Mouse (Mus musculus) myocyte (in vitro differentiated cells): ENCODE measurements around the gene Itga8. TPM values are rescaled to one million over a fixed set of nuclear protein-coding genes. Genes with fewer than 3 reads are reported as not detected.

ENCODE experiments used
- H3K27me3 ChIP-seq: one replicate; pipeline ENCODE4 v1.6.1; 2011; ENCODE audit not compliant: control insufficient read depth, insufficient read depth, insufficient read length
- H3K36me3 ChIP-seq: one replicate; pipeline ENCODE4 v1.6.1; 2011; ENCODE audit not compliant: control insufficient read depth, insufficient read depth
- H3K4me2 ChIP-seq: one replicate; pipeline ENCODE4 v1.6.1; 2011; ENCODE audit warnings: low read depth, control low read depth
- H3K4me3 ChIP-seq: one replicate; pipeline ENCODE4 v1.5.1; 2011; ENCODE audit warnings: mild to moderate bottlenecking, control low read depth, moderate library complexity
- H3K79me2 ChIP-seq: one replicate; pipeline ENCODE4 v1.6.1; 2011; ENCODE audit not compliant: control insufficient read depth, insufficient read depth
- H3ac ChIP-seq: one replicate; pipeline ENCODE4 v1.6.1; 2011; ENCODE audit not compliant: control insufficient read depth, insufficient read length
- CEBPB ChIP-seq: IDR thresholded peaks from 2 replicates; pipeline ENCODE4 v1.6.1; 2011; ENCODE audit warnings: mild to moderate bottlenecking, moderate library complexity; ENCODE audit not compliant: poor library complexity, insufficient read depth, severe bottlenecking
- E2F4 ChIP-seq: IDR thresholded peaks from one replicate; pipeline ENCODE4 v1.6.1; 2011; ENCODE audit warnings: mild to moderate bottlenecking, control low read depth, moderate library complexity; ENCODE audit not compliant: insufficient read depth
- MAX ChIP-seq: IDR thresholded peaks from one replicate; pipeline ENCODE4 v1.6.1; 2011; ENCODE audit warnings: low read depth, mild to moderate bottlenecking, control low read depth
- MYOD1 ChIP-seq, 3 experiments: IDR thresholded peaks; one replicate each; pipeline ENCODE4 v1.6.1; 2011; ENCODE audit warnings: control low read depth in 2 of 3, low read depth in 2 of 3, mild to moderate bottlenecking in 2 of 3, moderate library complexity in 1 of 3; ENCODE audit not compliant: insufficient read length in 2 of 3, control insufficient read depth in 1 of 3
- MYOG ChIP-seq, 3 experiments: IDR thresholded peaks; one replicate each; pipeline ENCODE4 v1.6.1; 2011; ENCODE audit warnings: control low read depth in 2 of 3, low read depth in 2 of 3, mild to moderate bottlenecking in 2 of 3; ENCODE audit not compliant: insufficient read length in 2 of 3, control insufficient read depth in 1 of 3, insufficient read depth in 1 of 3
- POLR2A ChIP-seq: IDR thresholded peaks from one replicate; pipeline ENCODE4 v1.6.1; 2011; ENCODE audit warnings: low read depth, mild to moderate bottlenecking, control low read depth, moderate library complexity; ENCODE audit not compliant: insufficient read length
- POLR2AphosphoS2 ChIP-seq: IDR thresholded peaks from one replicate; pipeline ENCODE4 v1.6.1; 2011; ENCODE audit warnings: low read depth, control low read depth; ENCODE audit not compliant: insufficient read length
- REST ChIP-seq: IDR thresholded peaks from one replicate; pipeline ENCODE4 v1.6.1; 2011; ENCODE audit warnings: mild to moderate bottlenecking, control low read depth, moderate library complexity; ENCODE audit not compliant: insufficient read depth, insufficient read length
- SRF ChIP-seq: IDR thresholded peaks from one replicate; pipeline ENCODE4 v1.6.1; 2011; ENCODE audit warnings: low read depth; ENCODE audit not compliant: control insufficient read depth, insufficient read length
- TCF12 ChIP-seq: IDR thresholded peaks from one replicate; pipeline ENCODE4 v1.6.1; 2011; ENCODE audit warnings: mild to moderate bottlenecking, control low read depth; ENCODE audit not compliant: poor library complexity, insufficient read depth, severe bottlenecking
- TCF3 ChIP-seq: IDR thresholded peaks from one replicate; pipeline ENCODE4 v1.6.1; 2011; ENCODE audit warnings: low read depth, control low read depth; ENCODE audit not compliant: insufficient read length
- USF1 ChIP-seq: IDR thresholded peaks from one replicate; pipeline ENCODE4 v1.6.1; 2011; ENCODE audit warnings: low read depth, mild to moderate bottlenecking, control low read depth, moderate library complexity
- polyA plus RNA-seq: library from polyadenylated mRNA; unstranded; fragments of >200 nt; fragmentation: generic; extraction: Trizol; gene quantifications from one replicate; pipeline ENCODE4 v1.2.1, GENCODE M21; 2012; ENCODE audit warnings: missing spikeins

Itga8 gene
- polyA plus RNA-seq, 1 experiment: 0.08 TPM

DNA sequence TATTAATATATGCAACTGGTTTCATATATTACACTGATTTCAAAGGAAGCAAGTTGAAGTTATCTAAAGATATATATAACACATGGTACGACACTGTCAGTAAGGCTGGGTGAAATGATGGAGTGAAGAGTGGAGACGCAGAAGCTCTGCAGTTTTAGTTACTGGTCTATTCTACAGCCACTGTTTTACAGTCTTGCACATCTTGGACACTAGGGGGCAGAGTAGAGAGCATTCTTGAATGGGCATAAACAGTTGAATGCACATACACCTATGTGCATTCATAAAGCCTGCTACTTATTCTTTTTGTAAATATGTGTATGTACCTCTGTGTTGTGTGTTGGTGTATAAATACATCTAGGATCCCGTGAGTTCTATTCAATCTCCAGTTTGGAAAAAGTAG lies 141.2 kb downstream of the Itga8 start:
- TF ChIP-seq TCF12: no peak
- TF ChIP-seq REST: no peak
- no peak for TF ChIP-seq E2F4
- no peak for TF ChIP-seq USF1
- no peak for TF ChIP-seq MYOD1 (IDR thresholded peaks at IDR 0.05; ENCODE audit: control insufficient read depth in 1 of 3, insufficient read length in 2 of 3, low read depth in 2 of 3)
- no peak for TF ChIP-seq POLR2A
- TF ChIP-seq SRF: no peak
- TF ChIP-seq POLR2AphosphoS2: no peak
- TF ChIP-seq TCF3: no peak
- no peak for TF ChIP-seq MYOG (IDR thresholded peaks at IDR 0.05; ENCODE audit: control insufficient read depth in 1 of 3, insufficient read depth in 1 of 3, insufficient read length in 2 of 3, low read depth in 2 of 3)
- TF ChIP-seq MAX: no peak
- TF ChIP-seq CEBPB: no peak
- H3K4me3 ChIP-seq: no peak overlapping the region
- H3K4me2 ChIP-seq: no peak overlapping the region
- H3K27me3 ChIP-seq: no peaks in the 10 kb centered on the region
- H3K36me3 ChIP-seq: no peaks in the 10 kb centered on the region
- no peak overlapping the region for H3ac ChIP-seq
- H3K79me2 ChIP-seq: no peaks in the 10 kb centered on the region

GRCm38 (mm10) chr2:12157001-12157400 lies 144.7 kb downstream of the Itga8 start:
- Histone ChIP-seq H3K79me2 (no peaks in the 10 kb centered on the region), H3K36me3 (no peaks in the 10 kb centered on the region), H3K27me3 (no peaks in the 10 kb centered on the region), H3ac (no peak overlapping the region), H3K4me2 (no peak overlapping the region), H3K4me3 (no peak overlapping the region)
- no peak for TF ChIP-seq MYOG (IDR thresholded peaks at IDR 0.05; ENCODE audit: control insufficient read depth in 1 of 3, insufficient read depth in 1 of 3, insufficient read length in 2 of 3, low read depth in 2 of 3)
- no peak for TF ChIP-seq USF1
- no peak for TF ChIP-seq SRF
- no peak for TF ChIP-seq CEBPB
- TF ChIP-seq E2F4: no peak
- no peak for TF ChIP-seq MAX
- TF ChIP-seq POLR2A: no peak
- TF ChIP-seq TCF12: no peak
- no peak for TF ChIP-seq TCF3
- no peak for TF ChIP-seq MYOD1 (IDR thresholded peaks at IDR 0.05; ENCODE audit: control insufficient read depth in 1 of 3, insufficient read length in 2 of 3, low read depth in 2 of 3)
- TF ChIP-seq REST: no peak
- no peak for TF ChIP-seq POLR2AphosphoS2

DNA sequence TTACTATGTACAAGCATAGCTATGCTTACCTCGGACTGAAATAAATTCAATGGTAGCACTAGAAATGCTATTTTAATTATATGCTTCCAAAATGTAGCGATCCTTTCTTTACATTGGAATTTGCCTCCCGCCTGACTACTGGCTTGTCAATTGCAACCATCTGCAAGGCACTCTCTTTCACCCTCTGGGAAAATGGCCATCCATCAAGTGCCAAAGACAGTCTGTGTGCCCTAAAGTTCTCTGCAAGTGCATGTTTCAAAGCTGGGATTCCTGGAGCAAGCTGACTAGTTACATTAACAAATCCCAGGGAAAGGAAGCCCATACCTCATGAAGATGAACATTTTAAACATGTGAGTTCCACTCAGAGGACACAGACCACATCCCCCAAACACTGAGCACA lies 145.3 kb downstream of the Itga8 start:
- H3ac ChIP-seq: no peak overlapping the region
- no peak for TF ChIP-seq TCF12
- TF ChIP-seq POLR2A: no peak
- TF ChIP-seq CEBPB: no peak
- no peak for TF ChIP-seq MYOD1 (IDR thresholded peaks at IDR 0.05; ENCODE audit: control insufficient read depth in 1 of 3, insufficient read length in 2 of 3, low read depth in 2 of 3)
- TF ChIP-seq TCF3: no peak
- no peak for TF ChIP-seq POLR2AphosphoS2
- no peak for TF ChIP-seq E2F4
- TF ChIP-seq REST: no peak
- TF ChIP-seq MYOG (IDR thresholded peaks at IDR 0.05; ENCODE audit: control insufficient read depth in 1 of 3, insufficient read depth in 1 of 3, insufficient read length in 2 of 3, low read depth in 2 of 3): no peak
- no peak for TF ChIP-seq MAX
- no peak for TF ChIP-seq USF1
- TF ChIP-seq SRF: no peak
- H3K27me3 ChIP-seq: no peaks in the 10 kb centered on the region
- no peaks in the 10 kb centered on the region for H3K79me2 ChIP-seq
- H3K4me3 ChIP-seq: no peak overlapping the region
- H3K4me2 ChIP-seq: no peak overlapping the region
- H3K36me3 ChIP-seq: no peaks in the 10 kb centered on the region

DNA sequence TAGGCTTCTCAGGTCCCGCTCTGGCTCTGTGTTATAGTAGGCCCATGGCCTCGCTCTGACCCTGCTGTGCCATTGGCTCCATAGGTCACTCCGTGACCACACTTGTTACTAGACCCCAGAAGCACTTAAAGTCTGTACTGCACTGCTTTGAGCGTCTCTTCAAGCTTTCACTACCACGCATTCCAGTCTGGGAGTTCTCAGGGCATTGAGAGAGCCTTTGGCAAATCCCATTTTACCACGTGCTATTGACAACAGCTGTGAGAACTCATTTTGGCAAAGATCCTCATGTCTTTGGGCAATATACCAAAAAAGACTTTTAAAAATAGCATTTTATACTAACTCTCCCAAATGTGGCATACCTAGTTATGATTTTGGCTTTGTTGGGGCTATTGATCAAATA lies 147.0 kb downstream of the Itga8 start:
- no peaks in the 10 kb centered on the region for H3K36me3 ChIP-seq
- no peak for TF ChIP-seq POLR2AphosphoS2
- TF ChIP-seq MAX: no peak
- no peak for TF ChIP-seq TCF3
- H3K27me3 ChIP-seq: no peaks in the 10 kb centered on the region
- no peaks in the 10 kb centered on the region for H3K79me2 ChIP-seq
- H3K4me2 ChIP-seq: no peak overlapping the region
- no peak overlapping the region for H3K4me3 ChIP-seq
- H3ac ChIP-seq: no peak overlapping the region

GRCm38 (mm10) chr2:12153551-12153950 lies 148.2 kb downstream of the Itga8 start:
- H3K79me2 ChIP-seq: no peaks in the 10 kb centered on the region
- no peaks in the 10 kb centered on the region for H3K36me3 ChIP-seq
- TF ChIP-seq REST (no peak), E2F4 (no peak), MYOG (IDR thresholded peaks at IDR 0.05; ENCODE audit: control insufficient read depth in 1 of 3, insufficient read depth in 1 of 3, insufficient read length in 2 of 3, low read depth in 2 of 3) (no peak), MYOD1 (IDR thresholded peaks at IDR 0.05; ENCODE audit: control insufficient read depth in 1 of 3, insufficient read length in 2 of 3, low read depth in 2 of 3) (no peak), CEBPB (no peak), TCF12 (no peak)

More at GRCm38 (mm10) chr2:12153551-12153950, 148.2 kb downstream of the Itga8 start:
- Histone ChIP-seq H3ac (no peak overlapping the region), H3K4me2 (no peak overlapping the region), H3K27me3 (no peaks in the 10 kb centered on the region), H3K4me3 (no peak overlapping the region)
